Mouse (Mus musculus): ENCODE measurements around the gene Tysnd1. TPM values are rescaled to one million over a fixed set of nuclear protein-coding genes. Genes with fewer than 3 reads are reported as not detected.

Gene Tysnd1
- polyA plus RNA-seq, 1 experiment from 2014 or later: 40.3 TPM

- no peak overlapping the region for H3K27ac ChIP-seq (ENCODE audit: low read depth, low read length)
- H3K9ac ChIP-seq (ENCODE audit: low read depth, low read length): no peak overlapping the region
- no peak overlapping the region for H3K4me2 ChIP-seq (replicated peaks; ENCODE audit: low read depth, low read length)
- H3K27me3 ChIP-seq (ENCODE audit: control insufficient read depth, insufficient read depth, low read length): no peaks in the 10 kb centered on the region
- H3K9me3 ChIP-seq (ENCODE audit: control insufficient read depth, low read length): no peaks in the 10 kb centered on the region
- no peak overlapping the region for H3K4me3 ChIP-seq (ENCODE audit: low read length)
- WGBS: 81% methylated on average over 3 of the region's 3 CpGs
- peaks cover 42% of the 10 kb centered on the region for H3K36me3 ChIP-seq (ENCODE audit: control insufficient read depth, insufficient read depth, low read length)
- H3K4me1 ChIP-seq (ENCODE audit: control insufficient read depth, insufficient read depth, low read length): no peaks in the 10 kb centered on the region; the same call in 1 of the 2 replicates
- no peak for ATAC-seq (ENCODE audit: low FRiP score, low TSS enrichment)
These were observed 19.4 kb upstream of the Tysnd1 start for GRCm38 (mm10) chr10:61675935-61676334.

GRCm38 (mm10) chr10:61679545-61679944, 15.8 kb upstream of the Tysnd1 start:
- peak overlapping the region; percentile 95 for H3K4me3 ChIP-seq (ENCODE audit: low read length)
- no peak for ATAC-seq (ENCODE audit: low FRiP score, low TSS enrichment)
- peak overlapping the region; percentile 64 for H3K4me2 ChIP-seq (replicated peaks; ENCODE audit: low read depth, low read length)
- H3K4me1 ChIP-seq (ENCODE audit: control insufficient read depth, insufficient read depth, low read length): peaks cover 7% of the 10 kb centered on the region; the same call in 1 of the 2 replicates
- H3K36me3 ChIP-seq (ENCODE audit: control insufficient read depth, insufficient read depth, low read length): peaks cover 14% of the 10 kb centered on the region
- H3K9me3 ChIP-seq (ENCODE audit: control insufficient read depth, low read length): no peaks in the 10 kb centered on the region
- WGBS: 35% methylated on average over 9 of the region's 9 CpGs
- H3K27me3 ChIP-seq (ENCODE audit: control insufficient read depth, insufficient read depth, low read length): no peaks in the 10 kb centered on the region
- peak overlapping the region; percentile 69 for H3K9ac ChIP-seq (ENCODE audit: low read depth, low read length)
- H3K27ac ChIP-seq (ENCODE audit: low read depth, low read length): peak overlapping the region; percentile 71; the same call in 1 of the 2 replicates

GRCm38 (mm10) chr10:61680015-61680913, 15.1 kb upstream of the Tysnd1 start, which contains the start of gene Sar1a:
Gene Sar1a, plus strand, starts transcription at chr10:61680299.
- Histone ChIP-seq H3K27ac (ENCODE audit: low read depth, low read length) (peak within 1 kb of the TSS; percentile 76; the same call in 1 of the 2 replicates), H3K9me3 (ENCODE audit: control insufficient read depth, low read length) (no peaks in the 10 kb centered on the region), H3K4me2 (replicated peaks; ENCODE audit: low read depth, low read length) (peak within 1 kb of the TSS; percentile 73), H3K27me3 (ENCODE audit: control insufficient read depth, insufficient read depth, low read length) (no peaks in the 10 kb centered on the region), H3K9ac (ENCODE audit: low read depth, low read length) (peak within 1 kb of the TSS; percentile 95), H3K4me1 (ENCODE audit: control insufficient read depth, insufficient read depth, low read length) (peaks cover 7% of the 10 kb centered on the region; the same call in 1 of the 2 replicates), H3K4me3 (ENCODE audit: low read length) (peak within 1 kb of the TSS; percentile 95), H3K36me3 (ENCODE audit: control insufficient read depth, insufficient read depth, low read length) (peaks cover 14% of the 10 kb centered on the region)
- WGBS: under 1% methylated on average over 68 of the region's 84 CpGs
- ATAC-seq (ENCODE audit: low FRiP score, low TSS enrichment): peak; percentile 100

DNA sequence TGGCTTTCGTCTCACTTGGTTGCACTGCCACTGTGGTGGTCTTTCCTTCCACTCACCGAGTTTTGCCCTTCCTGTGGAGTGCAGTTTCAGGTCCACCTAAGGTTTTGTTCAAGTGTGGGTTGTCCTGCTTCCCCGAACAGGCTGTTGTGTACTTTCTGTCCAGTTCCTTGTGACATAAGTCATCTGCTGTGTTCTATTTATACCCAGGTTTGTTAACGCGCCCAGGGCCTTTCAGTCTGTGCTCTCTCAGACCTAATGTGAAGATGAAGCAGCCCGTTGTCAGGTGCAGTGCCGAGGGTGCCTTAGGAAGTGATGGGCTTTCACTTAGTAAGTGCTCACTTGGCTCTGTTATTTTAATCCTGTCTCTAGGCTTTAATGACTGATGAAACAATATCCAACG, 5.9 kb upstream of the Tysnd1 start:
- no peaks in the 10 kb centered on the region for H3K4me1 ChIP-seq (ENCODE audit: control insufficient read depth, insufficient read depth, low read length)
- no peak overlapping the region for H3K9ac ChIP-seq (ENCODE audit: low read depth, low read length)
- H3K9me3 ChIP-seq (ENCODE audit: control insufficient read depth, low read length): no peaks in the 10 kb centered on the region
- no peak for ATAC-seq (ENCODE audit: low FRiP score, low TSS enrichment)
- no peak overlapping the region for H3K4me3 ChIP-seq (ENCODE audit: low read length)
- H3K27ac ChIP-seq (ENCODE audit: low read depth, low read length): no peak overlapping the region
- H3K27me3 ChIP-seq (ENCODE audit: control insufficient read depth, insufficient read depth, low read length): no peaks in the 10 kb centered on the region
- 86% methylated on average over 8 of the region's 8 CpGs for WGBS
- H3K36me3 ChIP-seq (ENCODE audit: control insufficient read depth, insufficient read depth, low read length): peaks cover 84% of the 10 kb centered on the region
- no peak overlapping the region for H3K4me2 ChIP-seq (replicated peaks; ENCODE audit: low read depth, low read length)

DNA sequence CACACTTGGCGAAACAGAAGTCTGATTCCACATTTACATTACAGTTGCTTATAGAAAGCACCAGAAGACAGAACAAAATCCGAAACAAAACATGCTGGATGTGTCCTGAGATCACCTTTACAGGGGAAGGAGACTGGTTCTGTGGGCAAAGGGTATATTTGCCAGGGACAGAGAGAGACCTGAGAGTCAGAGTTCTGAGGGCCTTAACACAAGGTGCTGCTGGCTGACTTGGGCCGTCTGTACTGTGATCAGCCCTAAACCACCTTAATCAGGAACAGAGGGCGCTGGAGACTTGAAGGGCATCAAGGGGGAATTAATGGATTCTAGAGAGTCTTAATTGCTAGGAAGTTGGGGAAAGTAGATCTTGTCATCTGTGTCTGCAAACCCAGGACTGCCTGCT, 1.8 kb upstream of the Tysnd1 start:
- H3K27me3 ChIP-seq (ENCODE audit: control insufficient read depth, insufficient read depth, low read length): no peaks in the 10 kb centered on the region
- H3K9ac ChIP-seq (ENCODE audit: low read depth, low read length): no peak overlapping the region
- H3K4me2 ChIP-seq (replicated peaks; ENCODE audit: low read depth, low read length): no peak overlapping the region
- WGBS: 77% methylated on average over 4 of the region's 4 CpGs
- H3K27ac ChIP-seq (ENCODE audit: low read depth, low read length): no peak overlapping the region
- H3K36me3 ChIP-seq (ENCODE audit: control insufficient read depth, insufficient read depth, low read length): peaks cover 48% of the 10 kb centered on the region
- H3K4me3 ChIP-seq (ENCODE audit: low read length): no peak overlapping the region
- no peaks in the 10 kb centered on the region for H3K9me3 ChIP-seq (ENCODE audit: control insufficient read depth, low read length)
- no peak for ATAC-seq (ENCODE audit: low FRiP score, low TSS enrichment)
- H3K4me1 ChIP-seq (ENCODE audit: control insufficient read depth, insufficient read depth, low read length): peaks cover 14% of the 10 kb centered on the region

GRCm38 (mm10) chr10:61695703-61696559, 617 bp downstream of the Tysnd1 start:
- Histone ChIP-seq H3K4me2 (replicated peaks; ENCODE audit: low read depth, low read length) (peak overlapping the region; percentile 95), H3K9me3 (ENCODE audit: control insufficient read depth, low read length) (no peaks in the 10 kb centered on the region), H3K9ac (ENCODE audit: low read depth, low read length) (peak overlapping the region; percentile 68), H3K27ac (ENCODE audit: low read depth, low read length) (no peak overlapping the region), H3K4me3 (ENCODE audit: low read length) (peak overlapping the region; percentile 91), H3K4me1 (ENCODE audit: control insufficient read depth, insufficient read depth, low read length) (peaks cover 14% of the 10 kb centered on the region), H3K27me3 (ENCODE audit: control insufficient read depth, insufficient read depth, low read length) (no peaks in the 10 kb centered on the region), H3K36me3 (ENCODE audit: control insufficient read depth, insufficient read depth, low read length) (peaks cover 32% of the 10 kb centered on the region)
- ATAC-seq (ENCODE audit: low FRiP score, low TSS enrichment): peak; percentile 24
- under 1% methylated on average over 99 of the region's 111 CpGs for WGBS

DNA sequence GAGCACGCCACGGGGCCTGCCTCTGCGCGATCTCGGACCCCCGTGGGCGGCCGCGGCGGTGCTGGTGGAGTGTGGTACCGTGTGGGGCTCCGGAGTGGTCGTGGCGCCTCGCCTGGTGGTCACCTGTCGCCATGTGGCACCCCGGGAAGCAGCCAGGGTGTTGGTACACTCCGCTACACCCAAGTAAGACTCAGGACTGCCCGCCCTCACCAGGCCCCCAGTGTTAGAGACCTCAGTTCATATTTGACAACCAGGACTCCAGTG, 1.2 kb downstream of the Tysnd1 start:
- Histone ChIP-seq H3K9ac (ENCODE audit: low read depth, low read length) (peak overlapping the region; percentile 68), H3K27ac (ENCODE audit: low read depth, low read length) (no peak overlapping the region), H3K9me3 (ENCODE audit: control insufficient read depth, low read length) (no peaks in the 10 kb centered on the region), H3K4me1 (ENCODE audit: control insufficient read depth, insufficient read depth, low read length) (peaks cover 14% of the 10 kb centered on the region), H3K27me3 (ENCODE audit: control insufficient read depth, insufficient read depth, low read length) (no peaks in the 10 kb centered on the region), H3K36me3 (ENCODE audit: control insufficient read depth, insufficient read depth, low read length) (peaks cover 29% of the 10 kb centered on the region), H3K4me2 (replicated peaks; ENCODE audit: low read depth, low read length) (peak overlapping the region; percentile 95), H3K4me3 (ENCODE audit: low read length) (peak overlapping the region; percentile 91)
- ATAC-seq (ENCODE audit: low FRiP score, low TSS enrichment): no peak
- 17% methylated on average over 13 of the region's 19 CpGs for WGBS

GRCm38 (mm10) chr10:61697028-61697427, 1.7 kb downstream of the Tysnd1 start:
- Histone ChIP-seq H3K4me3 (ENCODE audit: low read length) (peak overlapping the region; percentile 91), H3K36me3 (ENCODE audit: control insufficient read depth, insufficient read depth, low read length) (peaks cover 26% of the 10 kb centered on the region), H3K4me2 (replicated peaks; ENCODE audit: low read depth, low read length) (peak overlapping the region; percentile 95), H3K9me3 (ENCODE audit: control insufficient read depth, low read length) (no peaks in the 10 kb centered on the region), H3K4me1 (ENCODE audit: control insufficient read depth, insufficient read depth, low read length) (peaks cover 14% of the 10 kb centered on the region), H3K27me3 (ENCODE audit: control insufficient read depth, insufficient read depth, low read length) (no peaks in the 10 kb centered on the region), H3K27ac (ENCODE audit: low read depth, low read length) (no peak overlapping the region), H3K9ac (ENCODE audit: low read depth, low read length) (0 out of 2 replicates have a peak overlapping the region, but pooled peaks have one; percentile 68)
- no peak for ATAC-seq (ENCODE audit: low FRiP score, low TSS enrichment)
- WGBS: 87% methylated on average over 2 of the region's 2 CpGs
